30 mouse cellular contexts compared by ENCODE assay signal in genomic region chr1:43247609-43248008, GRCm38 (mm10). TPM values are rescaled to one million over a fixed set of nuclear protein-coding genes. Genes with fewer than 3 reads are reported as not detected.
DNase-seq lines count a peak whose midpoint lies in the region; ATAC-seq lines count a peak whose summit lies in the region.
"Had no signal": no experiment of that assay in that cellular context is flagged by ENCODE, and none has a peak within 500 bp of the region (broad histone marks: within the 10 kb centered on the region; RNA-seq: fewer than 3 reads in every experiment).

No protein-coding gene starts in this region.

- no peak overlapping the region for H3K9ac ChIP-seq in heart, embryonic 11.5 days (ENCODE audit: low read depth, low read length)
- no peak overlapping the region for H3K9ac ChIP-seq in heart, embryonic 16.5 days (ENCODE audit: low read length)
- H3K9ac ChIP-seq in neural tube, embryonic 15.5 days (replicated peaks), result no peak overlapping the region
- H3K9ac ChIP-seq: embryonic facial prominence, embryonic 15.5 days; forebrain, embryonic 12.5 days; forebrain, postnatal 0 days; hindbrain, embryonic 15.5 days; limb, embryonic 15.5 days; liver, embryonic 13.5 days; midbrain, embryonic 15.5 days had no signal

- H3K27ac ChIP-seq in heart, embryonic 11.5 days (ENCODE audit: low read depth, low read length), result peak overlapping the region; percentile 78
- peak overlapping the region; percentile 88 for H3K27ac ChIP-seq in heart, embryonic 16.5 days (ENCODE audit: low read length)
- no peak overlapping the region for H3K27ac ChIP-seq in neural tube, embryonic 15.5 days (replicated peaks)
- H3K27ac ChIP-seq: embryonic facial prominence, embryonic 10.5 days; embryonic facial prominence, embryonic 15.5 days; forebrain, embryonic 12.5 days; hindbrain, embryonic 10.5 days; hindbrain, embryonic 15.5 days; kidney, postnatal 0 days; limb, embryonic 10.5 days; limb, embryonic 15.5 days; liver, embryonic 13.5 days; macrophage; midbrain, embryonic 15.5 days had no signal

- WGBS in heart, embryonic 11.5 days (ENCODE audit: insufficient replicate concordance), result 54% methylated on average over 1 of the region's 1 CpGs
- 24% methylated on average over 1 of the region's 1 CpGs for WGBS in heart, embryonic 16.5 days
- WGBS in neural tube, embryonic 15.5 days, result 97% methylated on average over 1 of the region's 1 CpGs

- H3K4me2 ChIP-seq in heart, embryonic 11.5 days, result no peak overlapping the region
- 0 out of 2 replicates have a peak overlapping the region, but pooled peaks have one; percentile 3 for H3K4me2 ChIP-seq in heart, embryonic 16.5 days (ENCODE audit: low read depth, low read length)
- H3K4me2 ChIP-seq in neural tube, embryonic 15.5 days, result no peak overlapping the region
- H3K4me2 ChIP-seq: embryonic facial prominence, embryonic 15.5 days; forebrain, embryonic 12.5 days; hindbrain, embryonic 15.5 days; limb, embryonic 15.5 days; liver, embryonic 13.5 days; midbrain, embryonic 15.5 days had no signal

- DNase-seq in heart, adult 8-10 months (ENCODE audit: low spot score), result peak; percentile 55
- no peak for DNase-seq in lung, postnatal 25 days (ENCODE audit: low spot score)
- no peak for DNase-seq in urinary bladder, postnatal 36 days (ENCODE audit: low spot score in 2 of 2)
- DNase-seq: adrenal gland, adult 2 months; B cell, adult 2 months; cerebellum, adult 2 months; cerebellum, postnatal 14 days; forebrain, postnatal 0 days; kidney, adult 2 months; kidney, postnatal 4 days; layer of hippocampus, postnatal 36 days; liver, embryonic 13.5 days; lung, adult 18-20 months; thymus, postnatal 4 days had no signal

- no peaks in the 10 kb centered on the region for H3K9me3 ChIP-seq in heart, embryonic 11.5 days (replicated peaks; ENCODE audit: control insufficient read depth, low read length)
- no peaks in the 10 kb centered on the region for H3K9me3 ChIP-seq in heart, embryonic 16.5 days (replicated peaks; ENCODE audit: control insufficient read depth, low read length)
- no peaks in the 10 kb centered on the region for H3K9me3 ChIP-seq in neural tube, embryonic 15.5 days (replicated peaks)
- H3K9me3 ChIP-seq: embryonic facial prominence, embryonic 10.5 days; embryonic facial prominence, embryonic 15.5 days; forebrain, embryonic 12.5 days; hindbrain, embryonic 10.5 days; hindbrain, embryonic 15.5 days; limb, embryonic 10.5 days; limb, embryonic 15.5 days; liver, embryonic 13.5 days; midbrain, embryonic 15.5 days had no signal

- no peak overlapping the region for H3K4me3 ChIP-seq in heart, embryonic 11.5 days (ENCODE audit: low read depth, low read length)
- no peak overlapping the region for H3K4me3 ChIP-seq in heart, embryonic 16.5 days (ENCODE audit: low read length)
- H3K4me3 ChIP-seq in neural tube, embryonic 15.5 days (replicated peaks), result no peak overlapping the region
- H3K4me3 ChIP-seq: embryonic facial prominence, embryonic 10.5 days; embryonic facial prominence, embryonic 15.5 days; forebrain, embryonic 12.5 days; hindbrain, embryonic 10.5 days; hindbrain, embryonic 15.5 days; limb, embryonic 10.5 days; limb, embryonic 15.5 days; liver, embryonic 13.5 days; midbrain, embryonic 15.5 days had no signal

- no peaks in the 10 kb centered on the region for H3K27me3 ChIP-seq in heart, embryonic 11.5 days (ENCODE audit: control insufficient read depth, insufficient read depth, low read length)
- H3K27me3 ChIP-seq in heart, embryonic 16.5 days (ENCODE audit: control insufficient read depth, insufficient read depth, low read length), result no peaks in the 10 kb centered on the region
- no peaks in the 10 kb centered on the region for H3K27me3 ChIP-seq in neural tube, embryonic 15.5 days (replicated peaks)
- H3K27me3 ChIP-seq: embryonic facial prominence, embryonic 15.5 days; forebrain, embryonic 12.5 days; hindbrain, embryonic 15.5 days; limb, embryonic 15.5 days; liver, embryonic 13.5 days; midbrain, embryonic 15.5 days had no signal

- ATAC-seq in heart, embryonic 11.5 days (replicated peaks; ENCODE audit: insufficient number of reproducible peaks, low FRiP score, low TSS enrichment), result peak; percentile 86
- ATAC-seq in heart, embryonic 16.5 days (replicated peaks; ENCODE audit: extremely low read depth, insufficient read depth, low FRiP score), result peak; percentile 96
- ATAC-seq in neural tube, embryonic 15.5 days (ENCODE audit: low FRiP score), result no peak
- ATAC-seq: activated CD4-positive, CD25-positive, alpha-beta regulatory T cell, adult 4 months; forebrain, postnatal 0 days; lung, postnatal 0 days; midbrain, embryonic 15.5 days had no signal

- peaks cover 14% of the 10 kb centered on the region for H3K4me1 ChIP-seq in heart, embryonic 11.5 days (ENCODE audit: control insufficient read depth, insufficient read depth, low read length)
- H3K4me1 ChIP-seq in heart, embryonic 16.5 days (ENCODE audit: control insufficient read depth, insufficient read depth, low read length), result peaks cover 21% of the 10 kb centered on the region
- H3K4me1 ChIP-seq in neural tube, embryonic 15.5 days, result no peaks in the 10 kb centered on the region
- H3K4me1 ChIP-seq: embryonic facial prominence, embryonic 10.5 days; embryonic facial prominence, embryonic 15.5 days; forebrain, embryonic 12.5 days; hindbrain, embryonic 10.5 days; hindbrain, embryonic 15.5 days; limb, embryonic 10.5 days; limb, embryonic 15.5 days; liver, embryonic 13.5 days; midbrain, embryonic 15.5 days had no signal

- no peaks in the 10 kb centered on the region for H3K36me3 ChIP-seq in heart, embryonic 11.5 days (ENCODE audit: control insufficient read depth, insufficient read depth, low read length)
- no peaks in the 10 kb centered on the region for H3K36me3 ChIP-seq in heart, embryonic 16.5 days (ENCODE audit: control insufficient read depth, insufficient read depth)
- H3K36me3 ChIP-seq in neural tube, embryonic 15.5 days, result no peaks in the 10 kb centered on the region
- H3K36me3 ChIP-seq: embryonic facial prominence, embryonic 10.5 days; embryonic facial prominence, embryonic 15.5 days; forebrain, embryonic 12.5 days; hindbrain, embryonic 10.5 days; hindbrain, embryonic 15.5 days; limb, embryonic 10.5 days; limb, embryonic 15.5 days; liver, embryonic 13.5 days; midbrain, embryonic 15.5 days had no signal

RNA-seq across cellular contexts. Expression of gene Fhl2, which starts 50.8 kb away (rescaled TPM):
- total RNA-seq in heart, adult 8-10 months (2022), result 1,000 to 10,000 TPM; 1,741 to 2,078 (median 1,948) TPM
- 181 and 186 TPM in 2 replicates for polyA plus RNA-seq in heart, embryonic 11.5 days (2014; fragmentation: Nextera tagmentation; extraction: Ambion mirVana)
- 426 and 443 TPM in 2 replicates for polyA plus RNA-seq in heart, embryonic 16.5 days (2015; fragmentation: Nextera tagmentation; extraction: Ambion mirVana)
- 31.4 and 32.3 TPM in 2 replicates for polyA plus RNA-seq in neural tube, embryonic 15.5 days (2015; fragmentation: Nextera tagmentation; extraction: Ambion mirVana)
- total RNA-seq: megakaryocyte-erythroid progenitor cell, adult 5-6 weeks had no signal
- polyA plus RNA-seq: macrophage had no signal
